ENCODE assay signal across 15 mouse cellular contexts in genomic region chr12:17238588-17239427, GRCm38 (mm10). TPM values are rescaled to one million over a fixed set of nuclear protein-coding genes. Genes with fewer than 3 reads are reported as not detected.
DNase-seq lines count a peak whose midpoint lies in the region; ATAC-seq and TF ChIP-seq lines count a peak whose summit lies in the region.
"Had no signal": no experiment of that assay in that cellular context is flagged by ENCODE, and none has a peak within 500 bp of the region (broad histone marks: within the 10 kb centered on the region; RNA-seq: fewer than 3 reads in every experiment).

No protein-coding gene starts in this region.

- H3K9ac ChIP-seq in intestine, embryonic 15.5 days = no peak overlapping the region
- H3K9ac ChIP-seq: liver, postnatal 0 days had no signal

- DNase-seq in gastrocnemius, adult 2 months = peak; percentile 49
- no peak for DNase-seq in gastrocnemius, postnatal 4 days (ENCODE audit: low spot score in 2 of 2)
- DNase-seq in retina, postnatal 1 day = peak; percentile 66
- DNase-seq in retina, embryonic 14.5 days (ENCODE audit: low spot score) = no peak
- DNase-seq in forelimb bud, embryonic 11.5 days (ENCODE audit: low read depth, low spot score) = peak; percentile 63
- DNase-seq in adrenal gland, postnatal 36 days = no peak
- DNase-seq in adrenal gland, postnatal 14 days = no peak
- DNase-seq: adrenal gland, adult 8-10 months; cerebellum, adult 18-20 months; layer of hippocampus, postnatal 36 days; liver, postnatal 0 days; thymus, postnatal 14 days had no signal

- intact Hi-C loops in gastrocnemius, adult 2 months (cut with DNase I) = no loop called here

- no peaks in the 10 kb centered on the region for H3K9me3 ChIP-seq in intestine, embryonic 15.5 days
- H3K9me3 ChIP-seq: megakaryocyte, embryonic 14.5 days had no signal

- ATAC-seq in intestine, embryonic 15.5 days = no peak
- ATAC-seq: intestine, postnatal 0 days; liver, postnatal 0 days had no signal

- TF ChIP-seq CTCF in gastrocnemius, adult 2 months (IDR thresholded peaks at IDR 0.05) = no peak

- WGBS in intestine, embryonic 15.5 days = 57% methylated on average over 12 of the region's 12 CpGs

- no peak overlapping the region for H3K4me2 ChIP-seq in intestine, embryonic 15.5 days (replicated peaks)

- H3K4me3 ChIP-seq in gastrocnemius, adult 2 months = no peak overlapping the region
- no peak overlapping the region for H3K4me3 ChIP-seq in intestine, embryonic 15.5 days (replicated peaks)
- H3K4me3 ChIP-seq: megakaryocyte, embryonic 14.5 days had no signal

- H3K36me3 ChIP-seq in intestine, embryonic 15.5 days = no peaks in the 10 kb centered on the region

- peak overlapping the region; percentile 73 for H3K27ac ChIP-seq in gastrocnemius, adult 2 months
- H3K27ac ChIP-seq in intestine, embryonic 15.5 days = no peak overlapping the region

- H3K4me1 ChIP-seq in intestine, embryonic 15.5 days (replicated peaks) = no peaks in the 10 kb centered on the region
- H3K4me1 ChIP-seq: megakaryocyte, embryonic 14.5 days had no signal

- no peaks in the 10 kb centered on the region for H3K27me3 ChIP-seq in intestine, embryonic 15.5 days (replicated peaks)

RNA-seq across cellular contexts. Expression of gene Pdia6, which starts 27.5 kb away (rescaled TPM):
- 10 to 100 TPM; 40.1 to 49.5 TPM for total RNA-seq in gastrocnemius, adult 2 months (2021)
- 100 to 1,000 TPM; 140 to 153 TPM for total RNA-seq in gastrocnemius, postnatal 4 days (2021)
- total RNA-seq in adrenal gland, postnatal 36 days (2021) = 100 to 1,000 TPM; 187 to 216 TPM
- 635 TPM in 2 replicates for polyA plus RNA-seq in intestine, embryonic 15.5 days (2015; fragmentation: Nextera tagmentation; extraction: Ambion mirVana)
- total RNA-seq in adrenal gland, postnatal 14 days (2021) = 165 and 173 TPM in 2 replicates

Comparison
In these comparisons a context has a peak if more than half of its experiments do, and no peak if none do; other contexts are left out.
1. DNase-seq: peak in gastrocnemius, adult 2 months (single experiment), retina, postnatal 1 day (single experiment) and forelimb bud, embryonic 11.5 days (single experiment); none in gastrocnemius, postnatal 4 days (0 of 2), retina, embryonic 14.5 days (single experiment), adrenal gland, postnatal 36 days (0 of 2) and adrenal gland, postnatal 14 days (single experiment).